Mouse (Mus musculus): Measurements from ENCODE around the gene Fxyd2.

The Fxyd2 gene

GRCm38 (mm10) chr9:45429392-45429791, 29.9 kb downstream of the Fxyd2 start:
- no peak for DNase-seq (ENCODE audit: low spot score in 2 of 2)

GRCm38 (mm10) chr9:45429951-45430697, 30.7 kb downstream of the Fxyd2 start:
- DNase-seq (ENCODE audit: low spot score in 2 of 2), result no peak

GRCm38 (mm10) chr9:45430698-45430959, 31.2 kb downstream of the Fxyd2 start:
- DNase-seq (ENCODE audit: low spot score in 2 of 2), result no peak

GRCm38 (mm10) chr9:45431150-45431549, 31.7 kb downstream of the Fxyd2 start:
- peak in 1 of 2 experiments; percentile 8 for DNase-seq (ENCODE audit: low spot score in 2 of 2)

- no peak for DNase-seq (ENCODE audit: low spot score in 2 of 2)
These were observed 33.2 kb downstream of the Fxyd2 start for GRCm38 (mm10) chr9:45432639-45433038.

- DNase-seq (ENCODE audit: low spot score in 2 of 2), result no peak
These were observed 33.6 kb downstream of the Fxyd2 start for GRCm38 (mm10) chr9:45433119-45433518.

GRCm38 (mm10) chr9:45434171-45434570, 34.7 kb downstream of the Fxyd2 start:
- DNase-seq (ENCODE audit: low spot score in 2 of 2), result no peak

GRCm38 (mm10) chr9:45439025-45439424, 39.6 kb downstream of the Fxyd2 start:
- DNase-seq (ENCODE audit: low spot score in 2 of 2), result no peak

- no peak for DNase-seq (ENCODE audit: low spot score in 2 of 2)
These were observed 40.8 kb downstream of the Fxyd2 start for GRCm38 (mm10) chr9:45440083-45440784.

- no peak for DNase-seq (ENCODE audit: low spot score in 2 of 2)
These were observed 44.9 kb downstream of the Fxyd2 start for GRCm38 (mm10) chr9:45444251-45444798.

- DNase-seq (ENCODE audit: low spot score in 2 of 2), result no peak
These were observed 50.2 kb downstream of the Fxyd2 start for GRCm38 (mm10) chr9:45449658-45450057.

- DNase-seq (ENCODE audit: low spot score in 2 of 2), result no peak
These were observed 51.9 kb downstream of the Fxyd2 start for GRCm38 (mm10) chr9:45451346-45451745.

GRCm38 (mm10) chr9:45454032-45454431, 54.6 kb downstream of the Fxyd2 start:
- no peak for DNase-seq (ENCODE audit: low spot score in 2 of 2)

GRCm38 (mm10) chr9:45454889-45455610, 55.6 kb downstream of the Fxyd2 start:
- no peak for DNase-seq (ENCODE audit: low spot score in 2 of 2)

- DNase-seq (ENCODE audit: low spot score in 2 of 2), result no peak
These were observed 57.7 kb downstream of the Fxyd2 start for GRCm38 (mm10) chr9:45457200-45457599.

GRCm38 (mm10) chr9:45458363-45458762, 58.9 kb downstream of the Fxyd2 start:
- no peak for DNase-seq (ENCODE audit: low spot score in 2 of 2)
